Mouse (Mus musculus): ENCODE data around the gene B3gnt4. TPM values are rescaled to one million over a fixed set of nuclear protein-coding genes. Genes with fewer than 3 reads are reported as not detected.

Gene B3gnt4
- polyA plus RNA-seq, 2 experiments = 0.34 to 1.8 TPM

GRCm38 (mm10) chr5:123525281-123525680 lies 15.0 kb downstream of the B3gnt4 start, which contains the start of gene Gm49027:
Gene Gm49027 (minus strand): TSS chr5:123525488.
- Histone ChIP-seq H3K27ac (replicated peaks; ENCODE audit: low read depth, low read length) (no peak within 1 kb of the TSS), H3K27me3 (ENCODE audit: control insufficient read depth, insufficient read depth, low read length) (no peaks in the 10 kb centered on the region), H3K4me3 (replicated peaks; ENCODE audit: low read length) (peak within 1 kb of the TSS; percentile 94), H3K4me1 (ENCODE audit: control insufficient read depth, insufficient read depth, low read length) (peaks cover 20% of the 10 kb centered on the region), H3K9ac (ENCODE audit: low read depth, low read length, severe bottlenecking) (no peak within 1 kb of the TSS), H3K4me2 (replicated peaks; ENCODE audit: low read depth, low read length, severe bottlenecking) (peak within 1 kb of the TSS; percentile 92), H3K36me3 (ENCODE audit: control insufficient read depth, insufficient read depth, low read length) (peaks cover 24% of the 10 kb centered on the region), H3K9me3 (ENCODE audit: control insufficient read depth, low read length) (no peaks in the 10 kb centered on the region)
- no peak for TF ChIP-seq POLR2A (IDR thresholded peaks at IDR 0.05; ENCODE audit: borderline replicate concordance, extremely low read depth, insufficient read depth, insufficient read length)
- ATAC-seq (ENCODE audit: low FRiP score, low read depth) (no peak), DNase-seq (ENCODE audit: low spot score) (no peak)
- WGBS = 86% methylated on average over 7 of the region's 7 CpGs

GRCm38 (mm10) chr5:123525916-123526495 lies 15.7 kb downstream of the B3gnt4 start:
- Histone ChIP-seq H3K27ac (replicated peaks; ENCODE audit: low read depth, low read length) (no peak overlapping the region), H3K36me3 (ENCODE audit: control insufficient read depth, insufficient read depth, low read length) (peaks cover 31% of the 10 kb centered on the region), H3K4me3 (replicated peaks; ENCODE audit: low read length) (no peak overlapping the region), H3K9ac (ENCODE audit: low read depth, low read length, severe bottlenecking) (no peak overlapping the region), H3K4me2 (replicated peaks; ENCODE audit: low read depth, low read length, severe bottlenecking) (no peak overlapping the region), H3K9me3 (ENCODE audit: control insufficient read depth, low read length) (no peaks in the 10 kb centered on the region), H3K4me1 (ENCODE audit: control insufficient read depth, insufficient read depth, low read length) (peaks cover 20% of the 10 kb centered on the region), H3K27me3 (ENCODE audit: control insufficient read depth, insufficient read depth, low read length) (no peaks in the 10 kb centered on the region)
- no peak for TF ChIP-seq POLR2A (IDR thresholded peaks at IDR 0.05; ENCODE audit: borderline replicate concordance, extremely low read depth, insufficient read depth, insufficient read length)
- WGBS = 89% methylated on average over 9 of the region's 9 CpGs
- ATAC-seq (ENCODE audit: low FRiP score, low read depth) = no peak
- DNase-seq (ENCODE audit: low spot score) = no peak

GRCm38 (mm10) chr5:123528641-123529040 lies 18.4 kb downstream of the B3gnt4 start:
- Histone ChIP-seq H3K4me2 (replicated peaks; ENCODE audit: low read depth, low read length, severe bottlenecking) (no peak overlapping the region), H3K9me3 (ENCODE audit: control insufficient read depth, low read length) (no peaks in the 10 kb centered on the region), H3K4me3 (replicated peaks; ENCODE audit: low read length) (no peak overlapping the region), H3K27ac (replicated peaks; ENCODE audit: low read depth, low read length) (no peak overlapping the region), H3K36me3 (ENCODE audit: control insufficient read depth, insufficient read depth, low read length) (peaks cover 57% of the 10 kb centered on the region), H3K4me1 (ENCODE audit: control insufficient read depth, insufficient read depth, low read length) (peaks cover 5% of the 10 kb centered on the region), H3K9ac (ENCODE audit: low read depth, low read length, severe bottlenecking) (no peak overlapping the region), H3K27me3 (ENCODE audit: control insufficient read depth, insufficient read depth, low read length) (no peaks in the 10 kb centered on the region)
- WGBS = 78% methylated on average over 7 of the region's 7 CpGs
- TF ChIP-seq POLR2A (IDR thresholded peaks at IDR 0.05; ENCODE audit: borderline replicate concordance, extremely low read depth, insufficient read depth, insufficient read length) = no peak
- no peak for ATAC-seq (ENCODE audit: low FRiP score, low read depth)
- DNase-seq (ENCODE audit: low spot score) = no peak

- no peak overlapping the region for H3K4me3 ChIP-seq (replicated peaks; ENCODE audit: low read length)
- no peak overlapping the region for H3K27ac ChIP-seq (replicated peaks; ENCODE audit: low read depth, low read length)
- no peak for ATAC-seq (ENCODE audit: low FRiP score, low read depth)
- H3K4me1 ChIP-seq (ENCODE audit: control insufficient read depth, insufficient read depth, low read length) = no peaks in the 10 kb centered on the region
- WGBS = 89% methylated on average over 8 of the region's 8 CpGs
- no peak for DNase-seq (ENCODE audit: low spot score)
- no peak overlapping the region for H3K9ac ChIP-seq (ENCODE audit: low read depth, low read length, severe bottlenecking)
- no peaks in the 10 kb centered on the region for H3K9me3 ChIP-seq (ENCODE audit: control insufficient read depth, low read length)
- H3K4me2 ChIP-seq (replicated peaks; ENCODE audit: low read depth, low read length, severe bottlenecking) = no peak overlapping the region
- H3K36me3 ChIP-seq (ENCODE audit: control insufficient read depth, insufficient read depth, low read length) = peaks cover 71% of the 10 kb centered on the region
- TF ChIP-seq POLR2A (IDR thresholded peaks at IDR 0.05; ENCODE audit: borderline replicate concordance, extremely low read depth, insufficient read depth, insufficient read length) = no peak
- no peaks in the 10 kb centered on the region for H3K27me3 ChIP-seq (ENCODE audit: control insufficient read depth, insufficient read depth, low read length)
Observed at GRCm38 (mm10) chr5:123530056-123530455, 19.8 kb downstream of the B3gnt4 start.

- no peak for TF ChIP-seq POLR2A (IDR thresholded peaks at IDR 0.05; ENCODE audit: borderline replicate concordance, extremely low read depth, insufficient read depth, insufficient read length)
- Histone ChIP-seq H3K4me1 (ENCODE audit: control insufficient read depth, insufficient read depth, low read length) (no peaks in the 10 kb centered on the region), H3K36me3 (ENCODE audit: control insufficient read depth, insufficient read depth, low read length) (peaks cover 75% of the 10 kb centered on the region), H3K4me3 (replicated peaks; ENCODE audit: low read length) (no peak overlapping the region), H3K27ac (replicated peaks; ENCODE audit: low read depth, low read length) (no peak overlapping the region), H3K9ac (ENCODE audit: low read depth, low read length, severe bottlenecking) (no peak overlapping the region), H3K9me3 (ENCODE audit: control insufficient read depth, low read length) (no peaks in the 10 kb centered on the region), H3K27me3 (ENCODE audit: control insufficient read depth, insufficient read depth, low read length) (no peaks in the 10 kb centered on the region), H3K4me2 (replicated peaks; ENCODE audit: low read depth, low read length, severe bottlenecking) (no peak overlapping the region)
- DNase-seq (ENCODE audit: low spot score) (no peak), ATAC-seq (ENCODE audit: low FRiP score, low read depth) (no peak)
- 96% methylated on average over 10 of the region's 10 CpGs for WGBS
Observed at GRCm38 (mm10) chr5:123533801-123534200, 23.5 kb downstream of the B3gnt4 start.
